Mouse (Mus musculus): ENCODE measurements at regions not wholly inside any gene's neighbourhood (a gene's known extent, or its start where the extent isn't known, plus 50 kb on each side); places are given as distances from the start of the nearest gene placed in this dataset.

DNA sequence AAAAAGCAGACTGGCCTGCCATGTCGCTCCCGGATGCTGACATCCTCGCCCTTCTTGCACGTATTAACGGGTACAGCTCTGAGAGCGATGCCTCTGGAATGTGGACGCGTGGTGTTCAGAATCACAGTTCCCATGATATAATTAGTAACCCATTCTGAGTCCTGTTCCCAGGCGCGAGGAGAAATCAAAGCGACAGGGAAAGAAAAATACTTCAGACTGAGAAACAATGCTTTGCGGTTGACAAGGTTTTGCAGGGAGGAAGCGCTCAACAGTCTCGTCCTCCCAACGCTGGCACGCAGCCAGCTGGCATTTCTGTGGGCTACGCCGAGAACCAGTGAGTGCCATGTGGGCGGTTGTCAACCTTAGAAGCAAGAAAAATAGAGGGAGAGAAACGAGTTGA lies 285.6 kb downstream of the Ptbp2 start:
- Histone ChIP-seq H3K4me3 (no peak overlapping the region), H3K36me3 (no peaks in the 10 kb centered on the region), H3K27ac (no peak overlapping the region), H3K9me3 (no peaks in the 10 kb centered on the region), H3K27me3 (ENCODE audit: insufficient read depth, poor library complexity, severe bottlenecking) (no peaks in the 10 kb centered on the region), H3K4me1 (replicated peaks) (no peaks in the 10 kb centered on the region)
- 83% methylated on average over 20 of the region's 20 CpGs for WGBS
- DNase-seq (ENCODE audit: low spot score) = no peak

DNA sequence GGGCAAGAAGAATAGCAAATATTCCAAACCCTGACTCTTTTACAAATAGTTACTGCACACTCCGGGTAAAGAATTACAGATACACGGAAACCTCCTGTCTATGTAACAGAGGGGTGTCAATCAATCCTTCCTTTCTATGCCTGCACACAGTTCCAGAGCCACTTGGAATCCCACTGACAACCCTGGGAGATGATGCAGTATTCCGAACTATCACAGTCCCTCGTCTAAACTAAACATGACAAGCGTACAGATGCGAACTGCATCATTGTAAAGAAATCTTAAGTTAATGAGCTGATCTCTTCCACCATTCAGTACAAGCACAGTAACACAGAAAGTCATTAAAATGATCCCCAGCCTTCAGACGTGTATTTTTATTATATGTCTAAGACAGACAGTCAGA lies 286.4 kb downstream of the Ptbp2 start:
- no peak for DNase-seq (ENCODE audit: low spot score)
- Histone ChIP-seq H3K27me3 (ENCODE audit: insufficient read depth, poor library complexity, severe bottlenecking) (no peaks in the 10 kb centered on the region), H3K27ac (no peak overlapping the region), H3K4me1 (replicated peaks) (no peaks in the 10 kb centered on the region), H3K4me3 (no peak overlapping the region), H3K9me3 (no peaks in the 10 kb centered on the region), H3K36me3 (no peaks in the 10 kb centered on the region)
- WGBS = 63% methylated on average over 7 of the region's 7 CpGs

DNA sequence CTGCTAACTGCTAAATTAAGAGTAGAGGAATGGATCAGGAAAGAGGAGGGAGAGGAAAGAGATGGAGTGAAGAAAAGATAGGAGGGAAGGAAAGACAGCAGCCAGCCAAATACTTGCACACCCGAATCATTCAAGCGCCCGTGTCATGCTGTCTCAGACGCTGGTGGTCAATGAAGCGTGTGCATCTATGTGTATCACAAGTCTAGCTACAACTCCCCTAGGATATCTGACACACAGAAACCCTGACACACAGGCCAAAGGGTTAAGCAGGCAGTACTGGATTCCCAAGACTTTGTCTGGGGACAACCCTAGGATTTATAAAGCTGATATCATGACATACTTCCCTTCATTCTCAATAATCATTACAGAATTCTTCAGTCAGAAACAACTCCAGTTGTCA lies 289.7 kb downstream of the Ptbp2 start:
- no peak for DNase-seq (ENCODE audit: low spot score)
- WGBS = 68% methylated on average over 5 of the region's 5 CpGs
- Histone ChIP-seq H3K27ac (no peak overlapping the region), H3K4me3 (no peak overlapping the region), H3K9me3 (no peaks in the 10 kb centered on the region), H3K4me1 (replicated peaks) (no peaks in the 10 kb centered on the region), H3K27me3 (ENCODE audit: insufficient read depth, poor library complexity, severe bottlenecking) (no peaks in the 10 kb centered on the region), H3K36me3 (no peaks in the 10 kb centered on the region)

DNA sequence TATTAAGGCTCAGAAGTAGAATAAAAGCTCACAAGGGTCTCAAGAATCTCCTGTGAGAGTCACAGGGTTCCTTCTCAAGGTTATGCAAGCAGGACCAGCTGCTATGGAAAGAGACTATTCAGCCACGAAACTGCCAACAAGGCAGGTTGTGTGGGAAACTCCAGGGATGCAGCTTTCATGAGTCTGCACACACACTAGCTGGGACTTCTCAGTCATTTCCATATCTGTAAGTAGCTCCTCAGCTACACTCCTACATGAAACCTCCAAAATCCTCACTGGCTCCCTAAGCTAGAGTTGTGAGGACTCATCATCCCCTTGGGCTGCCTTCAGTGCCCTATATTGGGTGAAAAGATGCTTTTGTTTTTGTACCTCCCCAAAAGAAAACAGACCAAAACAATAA lies 291.6 kb downstream of the Ptbp2 start:
- 61% methylated on average over 1 of the region's 1 CpGs for whole genome bisulfite sequencing
- Histone ChIP-seq H3K36me3 (no peaks in the 10 kb centered on the region), H3K4me1 (replicated peaks) (peaks cover 6% of the 10 kb centered on the region; the same call in 1 of the 2 replicates)

DNA sequence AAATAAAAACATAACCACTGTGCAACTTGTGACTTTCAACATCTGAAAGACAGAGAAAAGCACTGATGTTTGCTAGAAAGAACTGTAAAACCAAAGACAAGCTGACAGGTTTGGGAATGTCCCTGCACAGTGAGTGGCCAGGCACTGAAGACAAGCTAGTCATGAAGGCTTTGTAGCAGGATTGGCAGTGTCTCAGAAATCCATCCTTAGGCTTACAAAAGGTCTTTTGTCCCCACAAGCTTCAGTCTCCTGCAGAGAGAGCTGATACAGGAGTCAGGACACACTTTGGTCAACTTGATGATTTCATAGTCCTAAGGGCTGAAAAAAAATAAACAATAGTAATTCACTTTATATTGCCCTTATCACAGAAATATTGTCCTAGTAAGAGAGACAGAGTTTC lies 294.9 kb downstream of the Ptbp2 start:
- peaks cover 5% of the 10 kb centered on the region; the same call in 1 of the 2 replicates for H3K9me3 ChIP-seq
- no peak for DNase-seq (ENCODE audit: low spot score)
- H3K36me3 ChIP-seq = no peaks in the 10 kb centered on the region
- no peaks in the 10 kb centered on the region for H3K27me3 ChIP-seq (ENCODE audit: insufficient read depth, poor library complexity, severe bottlenecking)
- no peak overlapping the region for H3K4me3 ChIP-seq
- H3K27ac ChIP-seq = no peak overlapping the region
- peaks cover 6% of the 10 kb centered on the region; the same call in 1 of the 2 replicates for H3K4me1 ChIP-seq (replicated peaks)

More for the DNA sequence above, 291.6 kb downstream of the Ptbp2 start:
- Histone ChIP-seq H3K27ac (no peak overlapping the region), H3K4me3 (no peak overlapping the region), H3K9me3 (no peaks in the 10 kb centered on the region), H3K27me3 (ENCODE audit: insufficient read depth, poor library complexity, severe bottlenecking) (no peaks in the 10 kb centered on the region)
- DNase-seq (ENCODE audit: low spot score) = no peak

Measured in hindbrain, embryonic 10.5 days (tissue).